Mouse (Mus musculus) lung, postnatal 0 days (tissue): ENCODE data around the gene Iqce.

Experiments
- CTCF ChIP-seq: IDR thresholded peaks from 2 replicates; pipeline ENCODE4 v1.5.1; 2016; ENCODE audit warnings: antibody characterized with exemption, mild to moderate bottlenecking
- EP300 ChIP-seq: IDR thresholded peaks from 2 replicates; pipeline ENCODE4 v1.6.1; 2016; ENCODE audit warnings: antibody characterized with exemption, mild to moderate bottlenecking, control low read depth

- TF ChIP-seq CTCF, result no peak; the same call in 1 of the 2 replicates
- no peak for TF ChIP-seq EP300
Observed at GRCm38 (mm10) chr5:140616691-140617090, 85.5 kb downstream of the Iqce start.
